Mouse (Mus musculus) brown adipose tissue, adult 24 weeks (tissue): ENCODE measurements around the gene Prrt1. TPM values are rescaled to one million over a fixed set of nuclear protein-coding genes. Genes with fewer than 3 reads are reported as not detected.

Source experiments
- H3K27ac ChIP-seq: fragments of 200-500 bp; replicated peaks from 2 replicates; pipeline ENCODE4 v1.5.1; 2012; ENCODE audit warnings: low read depth, mild to moderate bottlenecking, low read length
- H3K4me1 ChIP-seq: fragments of 200-500 bp; 2 replicates; pipeline ENCODE4 v1.6.1; 2012; ENCODE audit warnings: low read length, mixed read lengths; ENCODE audit not compliant: control insufficient read depth, insufficient read depth, insufficient read length
- H3K4me3 ChIP-seq: fragments of 200-500 bp; 2 replicates; pipeline ENCODE4 v1.5.1; 2012; ENCODE audit warnings: low read depth, mild to moderate bottlenecking, low read length, moderate library complexity; ENCODE audit not compliant: insufficient read depth
- polyA plus RNA-seq: library from polyadenylated mRNA; stranded (reverse); fragments of >200 nt; gene quantifications from 2 replicates; pipeline ENCODE4 v1.2.4, GENCODE M21; 2012; ENCODE audit not compliant: missing spikeins, insufficient read depth, insufficient read length

Gene Prrt1
- polyA plus RNA-seq, 1 experiment, result not detected

GRCm38 (mm10) chr17:34591029-34591993, 38.0 kb upstream of the Prrt1 start, which contains the start of gene Pbx2:
Gene Pbx2 (plus strand): TSS chr17:34591266.
- peak within 1 kb of the TSS; percentile 98 for H3K27ac ChIP-seq
- H3K4me3 ChIP-seq, result peak within 1 kb of the TSS; percentile 88
- H3K4me1 ChIP-seq, result peaks cover 15% of the 10 kb centered on the region

- Histone ChIP-seq H3K27ac (peak overlapping the region; percentile 98), H3K4me1 (peaks cover 12% of the 10 kb centered on the region), H3K4me3 (peak overlapping the region; percentile 88)
These were observed 37.3 kb upstream of the Prrt1 start for GRCm38 (mm10) chr17:34591994-34592375.

- Histone ChIP-seq H3K27ac (peak overlapping the region; percentile 75), H3K4me1 (peaks cover 12% of the 10 kb centered on the region), H3K4me3 (peak overlapping the region; percentile 65)
These were observed 36.5 kb upstream of the Prrt1 start for GRCm38 (mm10) chr17:34592581-34593549.

- peak overlapping the region; percentile 66; the same call in 1 of the 2 replicates for H3K27ac ChIP-seq
- peak overlapping the region; percentile 65 for H3K4me3 ChIP-seq
- peaks cover 6% of the 10 kb centered on the region for H3K4me1 ChIP-seq
These were observed 35.4 kb upstream of the Prrt1 start for GRCm38 (mm10) chr17:34593752-34594525.

- Histone ChIP-seq H3K27ac (no peak overlapping the region), H3K4me1 (no peaks in the 10 kb centered on the region; the same call in 1 of the 2 replicates), H3K4me3 (no peak overlapping the region)
These were observed 33.2 kb upstream of the Prrt1 start for GRCm38 (mm10) chr17:34596098-34596497.

- H3K4me1 ChIP-seq, result no peaks in the 10 kb centered on the region; the same call in 1 of the 2 replicates
- H3K4me3 ChIP-seq, result no peak within 1 kb of the TSS
- peak within 1 kb of the TSS; percentile 8; the same call in 1 of the 2 replicates for H3K27ac ChIP-seq
These were observed 31.7 kb upstream of the Prrt1 start, which contains the start of gene Ager for GRCm38 (mm10) chr17:34597566-34598095. Gene Ager (plus strand): TSS chr17:34597862.

- Histone ChIP-seq H3K27ac (no peak overlapping the region), H3K4me3 (no peak overlapping the region), H3K4me1 (peaks cover 3% of the 10 kb centered on the region; the same call in 1 of the 2 replicates)
These were observed 29.4 kb upstream of the Prrt1 start for GRCm38 (mm10) chr17:34599891-34600290.

- Histone ChIP-seq H3K4me3 (no peak overlapping the region), H3K27ac (no peak overlapping the region), H3K4me1 (peaks cover 8% of the 10 kb centered on the region)
These were observed 27.5 kb upstream of the Prrt1 start for GRCm38 (mm10) chr17:34601796-34602195.

GRCm38 (mm10) chr17:34603375-34604060, 25.8 kb upstream of the Prrt1 start, which contains the start of gene Rnf5:
Gene Rnf5 (minus strand): TSS chr17:34603690.
- Histone ChIP-seq H3K27ac (peak within 1 kb of the TSS; percentile 98), H3K4me3 (peak within 1 kb of the TSS; percentile 75)

GRCm38 (mm10) chr17:34604061-34604508, 25.2 kb upstream of the Prrt1 start, which contains the start of gene Agpat1:
Gene Agpat1 (plus strand): TSS chr17:34604262.
- Histone ChIP-seq H3K27ac (peak within 1 kb of the TSS; percentile 98), H3K4me1 (peaks cover 14% of the 10 kb centered on the region), H3K4me3 (peak within 1 kb of the TSS; percentile 75)

More at GRCm38 (mm10) chr17:34603375-34604060, 25.8 kb upstream of the Prrt1 start, which contains the start of gene Rnf5:
- H3K4me1 ChIP-seq, result peaks cover 13% of the 10 kb centered on the region

GRCm38 (mm10) chr17:34604511-34605237, 24.7 kb upstream of the Prrt1 start:
- Histone ChIP-seq H3K27ac (peak overlapping the region; percentile 98), H3K4me3 (peak overlapping the region; percentile 75), H3K4me1 (peaks cover 14% of the 10 kb centered on the region)

- Histone ChIP-seq H3K4me1 (peaks cover 14% of the 10 kb centered on the region), H3K4me3 (peak overlapping the region; percentile 75), H3K27ac (peak overlapping the region; percentile 98)
These were observed 23.7 kb upstream of the Prrt1 start for GRCm38 (mm10) chr17:34605609-34606008.
